Mouse (Mus musculus): ENCODE data around the gene Slc22a22.

DNA sequence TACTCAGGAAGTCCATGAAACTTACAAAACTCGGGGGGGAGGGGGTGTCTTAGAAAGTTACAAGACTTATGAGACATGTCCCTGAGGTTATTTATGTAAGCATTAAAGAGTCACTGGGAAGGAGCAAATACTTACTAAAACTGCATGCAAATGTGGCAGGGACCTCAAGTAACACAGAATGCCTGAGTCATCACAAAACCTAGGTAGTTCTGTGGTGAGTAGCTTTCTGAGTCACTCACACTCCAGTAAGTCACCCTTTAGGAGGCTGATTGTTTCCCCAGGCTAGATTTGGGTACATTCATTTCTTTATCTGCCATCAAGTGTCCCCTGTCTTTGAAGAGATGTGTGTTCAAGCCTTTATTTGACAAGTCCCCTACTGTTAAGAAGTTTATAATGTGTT, 198.9 kb downstream of the Slc22a22 start:
- TF ChIP-seq CTCF (IDR thresholded peaks at IDR 0.05; ENCODE audit: insufficient read depth, low read length) (no peak), POLR2A (IDR thresholded peaks at IDR 0.05; ENCODE audit: borderline replicate concordance, extremely low read depth, low read depth, low read length) (no peak)
